Mouse (Mus musculus) gastrocnemius, adult 18-20 months (tissue): ENCODE data around the gene Vti1a. TPM values are rescaled to one million over a fixed set of nuclear protein-coding genes. Genes with fewer than 3 reads are reported as not detected.

Experiments
- total RNA-seq, 2 experiments: library from RNA; stranded (reverse); gene quantifications; 2 replicates each; pipeline ENCODE4 v1.2.3; 2021

The Vti1a gene
- total RNA-seq, 2 experiments from 2014 or later, result 17.3 TPM

Other genes with a start within 250 kb of the Vti1a start
- 100 to 1,000 TPM in 1 of 2 experiments, 10 to 100 TPM in 1; 90.7 to 133 TPM for gene Gpam, start 189.1 kb upstream of the Vti1a start, total RNA-seq
- gene Tectb, start 135.6 kb upstream of the Vti1a start, total RNA-seq, result not detected
- under 1 TPM; 0.16 to 0.21 TPM for gene Gucy2g, start 75.1 kb upstream of the Vti1a start, total RNA-seq
- 1 to 10 TPM; 2.7 to 5.1 TPM for gene Acsl5, start 64.4 kb upstream of the Vti1a start, total RNA-seq
- 10 to 100 TPM; 20.0 to 21.4 TPM for gene Zdhhc6, start 263 bp upstream of the Vti1a start, total RNA-seq